Mouse (Mus musculus) macrophage (primary cell): ENCODE measurements around the gene Hip1. TPM values are rescaled to one million over a fixed set of nuclear protein-coding genes. Genes with fewer than 3 reads are reported as not detected.

ENCODE experiments used
- H3K27ac ChIP-seq: fragments of 350-480 bp; formaldehyde crosslinking; 2 replicates; pipeline ENCODE4 v1.9.0; 2021
- H3K36me3 ChIP-seq: fragments of 350-480 bp; formaldehyde crosslinking; 2 replicates; pipeline ENCODE4 v1.9.0; 2021; ENCODE audit errors: inconsistent target
- H3K4me3 ChIP-seq: fragments of 350-480 bp; formaldehyde crosslinking; 2 replicates; pipeline ENCODE4 v1.9.0; 2021; ENCODE audit errors: inconsistent target
- H3K79me2 ChIP-seq: fragments of 350-480 bp; formaldehyde crosslinking; 2 replicates; pipeline ENCODE4 v1.9.0; 2021; ENCODE audit errors: inconsistent target
- WGBS: methylation state at CpG from one replicate; pipeline ENCODE4 v1.1.7; 2026; ENCODE audit warnings: inconsistent platforms; ENCODE audit not compliant: missing documents; 5-methylcytosine and 5-hydroxymethylcytosine counted together
- polyA plus RNA-seq: library from polyadenylated mRNA; stranded (reverse); fragments of 250-400 nt; gene quantifications from 3 replicates; pipeline ENCODE4 v1.2.4, GENCODE M21; 2018; ENCODE audit warnings: inconsistent platforms

The Hip1 gene
- polyA plus RNA-seq, 1 experiment from 2014 or later, result 70.5 TPM

GRCm38 (mm10) chr5:135551591-135551990 is 6.7 kb upstream of the Hip1 start:
- 34% methylated on average over 2 of the region's 3 CpGs for WGBS
- H3K4me3 ChIP-seq, result no peak overlapping the region
- no peaks in the 10 kb centered on the region for H3K79me2 ChIP-seq
- H3K27ac ChIP-seq, result no peak overlapping the region
- no peaks in the 10 kb centered on the region for H3K36me3 ChIP-seq

GRCm38 (mm10) chr5:135550910-135551309 is 6.0 kb upstream of the Hip1 start:
- no peak overlapping the region for H3K4me3 ChIP-seq
- H3K79me2 ChIP-seq, result no peaks in the 10 kb centered on the region
- H3K27ac ChIP-seq, result no peak overlapping the region
- WGBS, result 23% methylated on average over 3 of the region's 3 CpGs
- H3K36me3 ChIP-seq, result no peaks in the 10 kb centered on the region

DNA sequence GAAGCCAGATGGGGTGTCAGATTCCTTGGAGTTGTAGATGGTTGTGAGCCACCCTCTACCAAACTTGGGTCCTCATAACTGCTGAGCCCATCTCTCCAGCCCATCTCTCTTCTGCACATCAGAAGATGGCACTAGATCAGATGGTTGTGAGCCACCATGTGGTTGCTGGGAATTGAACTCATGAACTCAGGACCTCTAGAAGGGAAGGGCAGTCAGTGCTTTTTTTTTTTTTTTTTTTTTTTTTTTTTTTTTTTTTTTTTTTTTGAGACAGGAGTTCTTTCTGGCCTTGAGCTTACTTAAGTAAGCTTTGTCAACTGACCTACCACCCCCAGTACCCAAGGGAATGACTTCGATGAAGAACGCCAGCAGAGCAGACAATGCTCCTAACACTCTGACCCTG is 3.1 kb upstream of the Hip1 start:
- no peaks in the 10 kb centered on the region for H3K79me2 ChIP-seq
- WGBS, result 100% methylated on average over 2 of the region's 2 CpGs
- H3K36me3 ChIP-seq, result no peaks in the 10 kb centered on the region
- no peak overlapping the region for H3K4me3 ChIP-seq
- no peak overlapping the region for H3K27ac ChIP-seq

GRCm38 (mm10) chr5:135544032-135544558 is 825 bp downstream of the Hip1 start:
- peak overlapping the region; percentile 53 for H3K4me3 ChIP-seq
- no peaks in the 10 kb centered on the region for H3K36me3 ChIP-seq
- whole genome bisulfite sequencing, result 17% methylated on average over 15 of the region's 15 CpGs
- no peak overlapping the region for H3K27ac ChIP-seq
- no peaks in the 10 kb centered on the region for H3K79me2 ChIP-seq

DNA sequence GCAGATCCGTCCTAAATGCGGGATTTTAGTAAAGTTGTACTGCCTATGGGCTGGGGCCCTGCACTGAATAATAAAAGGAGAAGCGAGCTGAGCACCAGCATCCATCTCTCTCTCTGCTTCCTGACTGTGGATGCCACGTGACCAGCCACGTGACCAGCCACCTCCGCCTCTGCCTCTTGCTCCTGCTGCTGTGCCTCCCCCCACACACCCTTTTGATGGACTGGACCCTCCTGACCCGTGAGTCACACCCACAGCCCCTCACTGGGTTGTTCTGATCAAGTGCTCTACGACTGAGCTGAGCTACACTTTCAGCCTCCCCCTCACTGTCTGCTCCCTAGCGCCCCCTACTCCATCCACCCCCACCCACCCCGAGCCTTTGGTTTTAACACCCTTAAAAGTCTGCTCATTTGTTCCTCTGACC is 7.1 kb downstream of the Hip1 start:
- no peak overlapping the region for H3K4me3 ChIP-seq
- H3K27ac ChIP-seq, result no peak overlapping the region
- WGBS, result 8% methylated on average over 10 of the region's 10 CpGs
- H3K36me3 ChIP-seq, result no peaks in the 10 kb centered on the region
- H3K79me2 ChIP-seq, result no peaks in the 10 kb centered on the region

- no peak overlapping the region for H3K4me3 ChIP-seq
- WGBS, result 9% methylated on average over 4 of the region's 4 CpGs
- H3K27ac ChIP-seq, result no peak overlapping the region
Observed at GRCm38 (mm10) chr5:135537326-135537725, 7.6 kb downstream of the Hip1 start.

GRCm38 (mm10) chr5:135535867-135536266 is 9.1 kb downstream of the Hip1 start:
- Histone ChIP-seq H3K27ac (no peak overlapping the region), H3K4me3 (no peak overlapping the region), H3K36me3 (no peaks in the 10 kb centered on the region), H3K79me2 (no peaks in the 10 kb centered on the region)

More at GRCm38 (mm10) chr5:135537326-135537725, 7.6 kb downstream of the Hip1 start:
- H3K79me2 ChIP-seq, result no peaks in the 10 kb centered on the region
- H3K36me3 ChIP-seq, result no peaks in the 10 kb centered on the region

GRCm38 (mm10) chr5:135533431-135533830 is 11.5 kb downstream of the Hip1 start:
- WGBS, result 71% methylated on average over 10 of the region's 10 CpGs
- H3K4me3 ChIP-seq, result no peak overlapping the region
- no peaks in the 10 kb centered on the region for H3K36me3 ChIP-seq
- no peaks in the 10 kb centered on the region for H3K79me2 ChIP-seq
- no peak overlapping the region for H3K27ac ChIP-seq

GRCm38 (mm10) chr5:135531306-135531845 is 13.5 kb downstream of the Hip1 start:
- H3K4me3 ChIP-seq, result no peak overlapping the region
- WGBS, result 85% methylated on average over 11 of the region's 11 CpGs
- no peaks in the 10 kb centered on the region for H3K79me2 ChIP-seq
- H3K27ac ChIP-seq, result no peak overlapping the region
- no peaks in the 10 kb centered on the region for H3K36me3 ChIP-seq

GRCm38 (mm10) chr5:135529964-135530363 is 15.0 kb downstream of the Hip1 start:
- no peak overlapping the region for H3K27ac ChIP-seq
- no peaks in the 10 kb centered on the region for H3K79me2 ChIP-seq
- 73% methylated on average over 2 of the region's 2 CpGs for WGBS
- no peak overlapping the region for H3K4me3 ChIP-seq
- no peaks in the 10 kb centered on the region for H3K36me3 ChIP-seq

- H3K4me3 ChIP-seq, result no peak overlapping the region
- no peak overlapping the region for H3K27ac ChIP-seq
- no peaks in the 10 kb centered on the region for H3K79me2 ChIP-seq
- no peaks in the 10 kb centered on the region for H3K36me3 ChIP-seq
- 84% methylated on average over 3 of the region's 3 CpGs for WGBS
Observed at GRCm38 (mm10) chr5:135529310-135529709, 15.6 kb downstream of the Hip1 start.

DNA sequence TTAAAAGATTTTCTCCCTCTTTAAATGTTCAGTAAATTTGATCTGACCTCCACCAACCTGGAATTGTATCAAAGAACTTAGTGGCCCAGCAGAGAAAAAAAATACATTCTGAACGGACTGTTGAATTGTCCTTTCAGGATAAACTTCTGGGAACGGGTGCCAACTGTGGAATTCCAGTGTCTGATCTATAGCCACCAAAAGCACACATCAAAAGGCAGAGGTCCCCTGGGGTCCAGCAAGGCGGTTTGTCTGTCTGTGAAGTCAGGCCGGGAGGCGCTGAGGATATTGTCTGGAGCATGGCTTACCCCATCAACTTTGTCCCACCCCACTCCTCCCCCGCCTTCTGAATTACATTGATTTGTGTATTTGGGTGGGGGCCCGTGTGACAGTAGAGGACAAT is 16.9 kb downstream of the Hip1 start:
- Histone ChIP-seq H3K27ac (no peak overlapping the region), H3K4me3 (no peak overlapping the region), H3K79me2 (no peaks in the 10 kb centered on the region), H3K36me3 (no peaks in the 10 kb centered on the region)
- 86% methylated on average over 7 of the region's 7 CpGs for WGBS

DNA sequence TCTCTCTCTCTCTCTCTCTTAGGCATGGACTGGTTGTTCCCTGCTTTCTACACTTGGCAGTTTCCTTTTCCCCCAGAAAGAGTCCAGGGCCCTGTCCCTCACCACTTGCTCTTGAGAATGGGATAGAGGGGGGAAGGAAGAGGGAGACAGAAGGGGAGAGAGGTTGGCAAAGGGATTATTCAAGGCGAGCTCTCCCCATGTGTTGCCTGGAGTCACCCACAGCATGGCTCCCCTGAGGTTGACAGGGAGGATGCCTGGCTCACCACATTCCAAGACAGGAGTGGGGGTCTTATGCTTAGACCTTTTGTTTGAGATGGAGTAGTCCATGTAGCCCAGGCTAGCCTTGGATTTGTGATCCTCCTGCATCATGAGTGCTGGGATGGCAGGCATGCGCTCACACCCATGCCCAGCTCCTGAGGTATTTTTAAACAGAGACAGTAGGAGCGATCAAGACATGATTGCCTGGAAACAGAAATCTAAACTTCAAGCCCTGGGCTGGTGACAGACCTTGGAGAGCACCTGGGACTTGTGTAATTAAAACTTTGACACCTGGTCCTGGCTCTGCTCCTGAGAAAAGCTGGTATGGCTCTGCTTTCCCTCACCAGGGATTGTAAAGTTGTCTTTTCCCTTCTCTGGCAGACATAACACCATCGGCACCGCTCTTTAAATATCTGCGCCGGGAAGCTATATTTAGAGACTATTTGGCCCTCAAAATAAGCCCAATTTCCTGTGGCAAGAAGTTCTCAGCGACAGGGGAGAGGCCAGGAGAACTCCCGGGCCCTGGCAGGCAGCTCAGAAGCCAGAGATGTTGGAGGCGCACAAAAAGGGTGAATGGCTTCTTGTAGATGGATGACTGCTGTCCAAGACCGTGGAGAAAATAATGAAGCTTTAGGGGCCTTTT is 20.0 kb downstream of the Hip1 start:
- Histone ChIP-seq H3K79me2 (no peaks in the 10 kb centered on the region), H3K36me3 (no peaks in the 10 kb centered on the region), H3K27ac (no peak overlapping the region), H3K4me3 (no peak overlapping the region)
- WGBS, result 26% methylated on average over 11 of the region's 11 CpGs

DNA sequence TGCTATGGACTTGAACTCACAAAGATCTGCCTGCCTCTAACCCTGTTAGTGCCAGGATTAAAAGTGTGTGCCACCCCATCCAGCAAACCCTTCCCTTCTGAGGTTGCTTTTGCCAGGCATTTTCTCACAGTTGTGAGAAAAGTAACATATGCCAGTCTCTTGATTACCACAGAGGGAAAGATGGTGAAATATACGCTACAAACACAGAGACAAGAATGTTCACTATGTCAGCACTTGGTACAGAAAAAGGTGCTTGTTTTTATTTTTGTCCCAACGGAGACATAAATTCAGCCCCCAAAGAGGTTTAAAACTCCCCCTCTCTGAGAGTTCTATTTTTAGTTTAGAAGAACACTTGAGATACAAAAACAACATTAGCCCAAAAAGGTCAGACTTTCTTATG is 20.8 kb downstream of the Hip1 start:
- H3K79me2 ChIP-seq, result no peaks in the 10 kb centered on the region
- 74% methylated on average over 2 of the region's 2 CpGs for WGBS
- no peak overlapping the region for H3K4me3 ChIP-seq
- no peak overlapping the region for H3K27ac ChIP-seq
- no peaks in the 10 kb centered on the region for H3K36me3 ChIP-seq

DNA sequence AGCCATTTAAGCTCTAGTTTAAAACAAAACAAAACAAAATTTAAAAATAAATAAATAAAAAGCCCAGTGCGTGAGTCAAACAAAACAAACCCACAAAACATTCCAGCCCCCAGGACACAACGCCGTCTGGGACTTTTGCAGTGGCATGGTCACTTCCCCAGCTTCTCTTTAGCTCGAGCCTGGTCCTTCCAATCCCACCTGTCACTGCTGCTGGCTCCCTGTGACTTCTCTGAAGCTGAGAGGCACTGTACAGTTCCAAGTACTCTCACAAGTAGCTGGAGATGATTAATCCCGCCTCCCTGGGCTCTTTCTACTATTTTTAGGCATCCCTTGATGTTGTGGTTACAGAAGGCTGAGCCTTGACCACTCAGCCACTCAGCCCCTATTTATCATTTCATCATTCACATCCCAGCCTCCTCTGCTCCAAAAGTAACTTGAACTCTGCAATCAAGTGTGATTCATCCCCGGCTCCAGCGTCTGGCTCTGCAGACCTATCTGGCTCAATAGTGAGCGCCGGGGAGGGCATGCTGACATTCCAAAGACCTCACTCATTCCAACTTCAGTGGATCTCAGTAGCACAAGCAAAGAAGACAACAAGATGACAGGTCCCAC is 22.7 kb downstream of the Hip1 start:
- H3K36me3 ChIP-seq, result no peaks in the 10 kb centered on the region
- no peak overlapping the region for H3K4me3 ChIP-seq
- H3K27ac ChIP-seq, result no peak overlapping the region
- 84% methylated on average over 9 of the region's 9 CpGs for WGBS
- no peaks in the 10 kb centered on the region for H3K79me2 ChIP-seq
